Mouse (Mus musculus): ENCODE data around the gene Mgst3.
A peak's percentile ranks its signal among the peaks of the same experiment; 100 is the strongest.

DNA sequence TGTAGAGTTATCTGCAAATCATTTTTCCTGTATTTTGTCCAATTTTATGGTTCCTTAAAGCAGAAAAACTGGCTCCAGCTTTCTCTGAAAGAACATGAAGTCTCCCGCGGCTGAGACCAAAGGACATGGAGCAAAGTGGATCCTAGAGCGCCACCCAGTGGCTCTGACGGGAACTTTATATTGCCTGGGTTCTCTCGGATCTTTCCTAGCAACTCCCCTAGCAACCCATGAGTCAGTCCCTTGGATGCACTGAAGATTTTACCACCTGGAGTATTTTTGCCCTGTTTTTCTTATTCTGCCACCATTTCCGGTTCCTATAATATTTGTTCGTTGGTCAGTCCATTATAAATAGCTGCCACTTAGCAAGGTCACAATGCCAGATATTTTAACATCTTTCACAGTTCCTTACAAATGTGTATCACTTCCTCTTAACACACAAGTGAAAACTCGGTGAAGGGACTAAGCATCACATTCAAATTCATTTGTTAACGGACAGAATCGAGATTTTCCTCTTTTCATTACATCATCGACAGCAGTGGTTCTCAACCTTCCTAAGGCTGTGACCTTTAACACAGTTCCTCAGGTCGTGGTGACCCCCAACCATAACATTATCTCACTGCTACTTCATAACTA, 56.1 kb downstream of the Mgst3 start:
- TF ChIP-seq CTCF (IDR thresholded peaks at IDR 0.05; ENCODE audit: low read depth, low read length) (peak; percentile 60), TAL1 (conservative IDR thresholded peaks at IDR 0.05; ENCODE audit: low read depth, low read length) (no peak)

Measured in G1E (cell line).